ENCODE assay signal across 13 mouse cellular contexts in genomic region chr3:60281229-60281628, GRCm38 (mm10).
"Had no signal": no experiment of that assay in that cellular context is flagged by ENCODE, and none has a peak within 500 bp of the region (broad histone marks: within the 10 kb centered on the region; RNA-seq: fewer than 3 reads in every experiment).

No protein-coding gene starts in this region.

- DNase-seq: kidney, adult 2 months; kidney, postnatal 10 days; kidney, postnatal 36 days; liver, postnatal 0 days; lung, postnatal 10 days; lung, postnatal 36 days; midbrain, embryonic 14.5 days; right cerebral cortex, adult 18-20 months; right cerebral cortex, postnatal 14 days; right cerebral cortex, postnatal 4 days; thymus, adult 2 months; thymus, postnatal 14 days; thymus, postnatal 4 days had no signal
